Mouse (Mus musculus): ENCODE measurements at regions not wholly inside any gene's neighbourhood (a gene's known extent, or its start where the extent isn't known, plus 50 kb on each side); places are given as distances from the start of the nearest gene placed in this dataset.

DNA sequence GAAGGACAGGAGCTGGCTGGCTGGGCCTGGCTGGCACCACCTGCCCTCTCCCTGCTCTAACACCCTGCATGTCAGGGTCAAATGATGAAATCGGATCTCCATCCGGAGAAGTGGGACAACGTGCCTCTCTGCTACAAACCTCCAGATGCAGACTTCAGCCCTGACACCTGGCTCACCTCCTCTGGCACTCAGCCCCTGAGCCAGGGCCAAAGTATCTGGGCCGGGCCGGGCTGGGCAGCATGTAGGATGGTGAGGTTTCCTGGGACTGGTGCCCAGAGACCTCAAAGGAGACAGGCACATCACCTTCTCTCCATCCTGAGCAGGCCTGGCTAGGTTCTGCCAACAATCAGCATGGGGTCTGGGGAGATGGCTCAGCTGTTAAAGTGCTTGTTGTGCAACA is 113.5 kb downstream of the Tfcp2l1 start:
- intact Hi-C loops (cut with DNase I): no loop called here
- no peak for DNase-seq

DNA sequence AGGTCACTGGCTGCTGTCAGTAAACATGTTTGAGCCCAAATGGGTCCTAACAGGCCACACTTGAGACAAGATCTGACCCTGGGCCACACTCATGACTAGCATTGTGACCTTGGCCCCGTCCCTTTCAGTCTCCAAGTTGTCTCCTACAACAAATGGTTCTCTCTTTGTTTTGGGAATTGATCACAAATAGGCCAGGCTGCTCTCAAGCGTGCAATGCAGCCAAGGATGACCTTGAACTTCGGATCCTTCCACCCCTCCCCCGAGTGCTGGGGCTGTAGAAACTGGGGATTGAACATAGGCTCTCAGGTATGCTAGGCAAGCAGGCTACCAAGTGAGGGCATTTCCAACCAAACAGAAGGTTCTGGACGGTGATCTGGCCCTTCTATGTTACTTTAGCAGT is 120.5 kb downstream of the Tfcp2l1 start:
- intact Hi-C loops (cut with DNase I): no loop called here
- no peak for DNase-seq

DNA sequence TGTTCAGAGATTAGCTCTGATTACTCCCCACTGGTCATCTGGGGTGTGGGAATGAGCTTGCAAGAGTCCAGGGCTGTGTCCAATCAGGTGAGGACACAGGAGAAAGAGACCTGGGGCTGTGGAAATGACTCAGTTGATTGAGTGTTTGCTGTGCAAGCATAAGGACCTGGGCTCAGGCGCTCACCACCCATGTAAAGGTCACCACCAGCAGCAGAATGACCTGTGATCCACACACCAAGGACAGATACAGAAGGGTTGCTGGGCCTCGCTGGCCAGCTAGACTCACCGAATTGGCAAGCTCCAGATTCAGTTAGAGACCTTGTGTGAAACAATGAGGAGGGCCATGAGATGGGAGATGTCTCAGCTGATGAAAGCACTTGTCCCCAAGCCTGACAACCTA is 125.1 kb downstream of the Tfcp2l1 start:
- DNase-seq: no peak
- intact Hi-C loops (cut with DNase I): loop anchor here (10.0 kb wide), 1 partner anchor 158 kb away; no protein-coding TSS in a partner anchor

DNA sequence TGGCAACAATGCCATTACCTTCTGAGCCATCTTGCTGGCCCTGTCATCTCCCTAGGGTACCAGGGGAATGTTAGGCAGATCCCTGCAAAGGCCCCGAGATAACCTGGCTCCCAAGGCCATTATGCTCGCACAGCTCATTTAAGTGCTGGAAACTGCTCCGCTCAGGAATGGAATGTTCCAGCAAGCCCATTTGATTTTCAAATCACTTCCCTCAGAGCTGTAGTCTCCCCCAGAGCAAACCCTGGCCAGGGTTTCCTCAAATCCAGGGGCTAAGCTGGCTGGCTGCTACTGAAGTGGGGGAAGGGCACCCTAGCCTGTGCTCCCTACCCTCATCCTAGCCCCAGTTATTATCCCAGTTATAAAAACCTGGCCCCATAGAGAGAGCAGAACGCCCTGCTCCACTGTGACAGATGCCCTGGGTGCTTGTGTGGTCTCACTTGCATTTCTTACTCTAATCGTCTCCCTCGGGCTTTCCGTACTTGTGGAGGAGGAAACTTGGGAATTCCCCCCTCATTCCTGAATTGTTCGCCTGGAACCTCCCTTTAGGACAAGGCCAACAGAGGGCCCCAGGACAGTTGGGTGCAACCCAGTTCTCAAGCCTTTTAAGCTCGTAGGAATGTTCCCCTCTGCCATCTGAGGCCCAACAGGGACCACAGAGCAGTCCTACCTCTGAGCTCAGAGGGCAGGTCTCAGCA is 128.6 kb downstream of the Tfcp2l1 start:
- no peak for DNase-seq
- intact Hi-C loops (cut with DNase I): loop anchor here (5.0 to 10.0 kb wide), 2 partner anchors 129 to 162 kb away; partner anchors contain the start of gene Tfcp2l1

DNA sequence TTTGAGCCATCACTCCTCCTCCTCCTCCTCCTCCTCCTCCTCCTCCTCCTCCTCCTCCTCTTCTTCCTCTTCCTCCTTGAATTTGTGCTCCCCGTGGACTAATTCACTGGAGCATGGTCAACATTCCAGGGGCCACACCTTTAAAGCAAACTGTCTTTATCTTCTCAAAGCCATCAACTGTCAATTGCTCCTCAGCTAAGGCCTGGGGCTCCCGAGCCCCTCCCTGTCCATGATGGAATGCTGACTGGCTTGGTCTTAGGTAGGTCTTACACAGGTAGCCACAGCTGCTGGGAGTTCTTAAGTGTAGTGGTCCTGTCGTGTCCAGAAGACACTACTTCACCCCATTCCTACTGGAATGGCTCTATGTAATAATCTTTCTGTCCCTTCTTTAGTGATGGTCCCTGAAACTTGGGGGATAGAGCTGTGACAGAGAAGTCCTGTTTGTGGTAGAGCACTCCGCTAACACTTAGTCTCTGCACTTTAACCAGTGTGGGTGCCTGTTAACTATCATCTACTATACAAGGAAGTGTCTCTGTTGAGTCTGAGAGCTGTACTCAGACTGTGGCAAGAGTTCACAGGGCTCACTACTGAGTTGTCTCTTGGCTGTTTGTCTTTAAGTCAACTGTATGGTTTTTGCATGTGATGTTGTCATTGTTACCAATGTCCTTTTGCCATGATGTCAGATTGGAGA is 129.7 kb downstream of the Tfcp2l1 start:
- DNase-seq: no peak
- intact Hi-C loops (cut with DNase I): loop anchor here (2.0 to 10.0 kb wide), 3 partner anchors 130 to 193 kb away; partner anchors contain the start of gene Tfcp2l1

DNA sequence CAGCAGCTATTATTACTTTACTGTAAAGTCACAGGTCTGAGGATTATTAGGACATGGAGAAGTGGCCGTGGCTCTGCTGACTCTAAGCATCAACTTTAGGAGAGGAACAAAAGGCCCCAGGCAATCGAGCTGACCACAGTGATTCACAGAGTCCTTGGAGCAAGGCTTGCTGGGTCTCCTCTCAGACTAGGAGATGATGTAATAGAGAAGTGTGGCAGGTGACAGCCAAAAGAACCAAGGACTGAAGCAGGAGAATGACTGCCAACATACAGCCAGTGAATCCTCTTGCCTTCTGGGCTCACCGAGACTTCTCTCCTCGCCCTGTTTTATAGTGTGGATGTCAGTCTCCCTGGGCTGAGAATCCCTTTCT is 130.3 kb downstream of the Tfcp2l1 start:
- intact Hi-C loops (cut with DNase I): loop anchor here (2.0 to 10.0 kb wide), 3 partner anchors 131 to 193 kb away; partner anchors contain the start of gene Tfcp2l1
- no peak for DNase-seq

DNA sequence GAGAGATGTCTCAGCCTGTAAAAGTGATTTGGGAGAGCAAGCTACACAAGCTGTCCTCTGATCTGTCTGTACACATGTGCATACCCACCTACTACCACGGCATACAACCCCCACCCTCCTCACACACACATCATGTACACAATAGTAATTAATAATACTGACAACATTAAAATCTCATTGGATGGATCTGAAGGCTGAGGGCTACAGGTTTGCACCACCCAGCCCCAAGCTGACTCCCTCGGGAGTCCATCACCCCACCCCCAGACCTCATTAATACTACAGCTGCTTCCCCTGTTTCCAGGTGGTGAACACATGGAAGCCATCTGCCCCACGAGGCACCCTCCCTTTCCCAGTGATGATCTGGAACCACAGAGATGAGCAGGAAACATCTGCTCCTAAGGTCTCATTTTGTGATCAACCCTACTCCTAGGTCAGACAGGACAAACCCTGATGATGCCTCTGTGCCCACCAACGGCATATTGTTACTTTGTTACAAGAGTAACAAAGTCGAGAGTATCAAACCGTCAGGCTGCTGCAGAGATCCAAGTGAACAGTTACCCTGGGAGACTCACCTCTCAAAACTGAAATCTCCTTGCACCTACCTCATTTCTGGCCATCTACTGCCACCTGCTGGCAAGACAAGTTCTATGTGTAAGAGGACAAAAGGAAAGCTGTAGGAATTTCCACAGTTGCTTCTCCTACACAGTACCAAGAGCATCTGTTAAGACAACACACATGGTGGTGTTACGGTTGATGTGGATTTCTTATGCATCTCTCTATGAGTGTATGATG is 131.6 kb downstream of the Tfcp2l1 start:
- DNase-seq: peak; percentile 83 to 92
- intact Hi-C loops (cut with DNase I): loop anchor here (2.0 to 10.0 kb wide), 3 partner anchors 132 to 195 kb away; partner anchors contain the start of gene Tfcp2l1

DNA sequence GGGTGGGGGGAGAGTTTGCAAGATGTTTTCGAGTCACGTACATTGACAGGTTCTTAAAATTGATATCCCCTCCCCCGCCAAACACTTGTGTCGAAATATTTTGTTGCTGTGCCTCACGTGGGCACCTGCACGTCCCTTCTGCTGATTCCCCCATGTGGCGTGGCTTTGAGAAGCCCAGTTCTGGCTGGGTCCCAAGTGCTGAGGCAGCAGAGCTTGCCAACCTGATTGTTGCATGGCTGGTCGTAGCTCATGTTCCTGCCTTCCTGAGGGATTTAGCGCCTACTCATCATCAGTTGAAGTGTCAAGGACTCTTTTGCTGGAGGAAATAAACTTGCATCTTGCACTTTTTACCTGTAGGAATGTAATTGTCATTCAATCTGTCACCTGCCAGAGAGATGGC is 137.8 kb downstream of the Tfcp2l1 start:
- DNase-seq: peak; percentile 15 to 35
- intact Hi-C loops (cut with DNase I): loop anchor here (10.0 kb wide), 1 partner anchor 679 kb away; no protein-coding TSS in a partner anchor

DNA sequence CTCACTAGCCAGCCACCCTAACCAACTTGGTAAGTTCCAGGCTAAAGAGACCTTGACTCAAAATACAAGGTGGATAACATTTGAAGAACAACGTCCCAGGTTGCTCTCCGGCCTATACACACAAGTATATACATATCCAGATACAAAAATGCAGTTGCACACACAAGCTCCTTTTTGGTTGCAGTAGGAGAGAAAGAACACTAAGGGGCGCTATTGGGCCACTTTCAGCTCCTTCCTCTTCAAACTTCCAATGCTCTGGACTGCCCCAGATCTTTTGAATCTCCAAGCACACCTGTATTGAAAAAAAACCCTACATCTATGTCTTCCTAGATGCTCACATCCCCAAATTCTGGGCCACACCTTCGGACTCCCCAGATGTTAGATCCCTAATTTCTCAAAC is 141.1 kb downstream of the Tfcp2l1 start:
- intact Hi-C loops (cut with DNase I): loop anchor here (1.0 to 10.0 kb wide), 2 partner anchors 314 to 676 kb away; no protein-coding TSS in a partner anchor
- DNase-seq: peak; percentile 46 to 63

DNA sequence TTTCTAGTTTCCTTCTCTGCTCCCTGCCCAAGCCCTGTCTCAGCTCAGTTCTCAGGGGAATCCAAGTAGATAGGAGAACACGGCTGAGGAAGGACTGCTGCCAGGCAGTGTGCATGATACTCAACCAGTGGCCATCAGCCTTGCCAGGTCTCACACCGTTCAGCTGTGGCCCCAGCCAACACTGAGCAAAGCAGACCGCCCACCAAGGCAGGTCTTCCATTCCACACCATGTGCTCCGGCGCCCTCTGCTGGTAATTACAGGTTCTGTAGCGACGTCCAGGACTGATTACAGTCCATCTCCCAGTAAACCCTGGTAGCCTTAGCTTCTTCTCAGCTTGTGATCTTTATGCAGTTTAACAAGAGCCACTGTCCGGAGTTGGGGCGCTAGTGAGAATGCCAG is 144.5 kb downstream of the Tfcp2l1 start:
- peak; percentile 68 to 81 for DNase-seq
- intact Hi-C loops (cut with DNase I): no loop called here

DNA sequence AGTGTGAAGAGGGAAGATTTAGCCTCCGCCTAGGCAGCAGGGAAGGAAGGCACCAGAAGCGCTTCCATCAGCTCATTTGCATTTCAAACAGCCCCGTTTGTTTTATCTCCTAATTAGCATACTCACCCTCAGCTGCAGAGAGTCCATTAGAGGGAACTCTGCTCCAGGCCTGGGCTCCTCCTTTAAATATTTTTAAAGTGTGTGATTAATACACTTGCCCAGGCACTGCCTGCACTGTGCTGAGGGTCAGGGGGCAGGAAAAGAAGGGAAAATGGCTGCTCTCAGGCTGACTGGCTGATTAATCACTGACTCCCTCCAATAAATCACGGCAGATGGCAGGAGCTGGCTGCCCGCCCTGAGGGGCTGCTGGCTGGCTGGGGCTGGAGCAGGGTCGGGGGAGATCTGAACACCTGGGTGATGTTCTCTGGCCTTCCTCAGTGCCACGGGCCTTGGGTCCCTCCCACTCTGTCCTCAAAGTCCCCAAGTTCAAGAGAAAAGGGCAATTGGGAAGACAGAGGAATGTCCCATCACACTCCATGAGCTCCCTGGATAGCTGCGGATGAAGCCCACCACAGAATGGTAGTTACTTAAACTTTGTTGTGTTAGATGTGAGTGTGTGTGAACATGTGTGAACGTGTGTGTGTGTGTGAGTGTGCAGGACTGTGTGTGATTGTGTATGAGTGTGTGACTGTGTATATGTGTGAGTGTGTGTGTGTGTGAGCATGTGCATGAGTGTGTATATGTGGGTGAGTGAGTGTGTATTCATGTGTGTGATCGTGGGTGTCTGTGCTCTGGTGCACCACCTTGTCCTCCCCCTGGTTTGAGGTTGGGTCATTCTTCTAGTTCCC is 149.1 kb downstream of the Tfcp2l1 start:
- intact Hi-C loops (cut with DNase I): no loop called here
- DNase-seq: no peak
